In genomic region chr8:120291650-120292049, GRCm38 (mm10) we compare ENCODE assay signal across 11 mouse cellular contexts.
A peak's percentile ranks its signal among the peaks of the same experiment; 100 is the strongest.
DNase-seq lines count a peak whose midpoint lies in the region; ATAC-seq lines count a peak whose summit lies in the region.
"Had no signal": no experiment of that assay in that cellular context is flagged by ENCODE, and none has a peak within 500 bp of the region (broad histone marks: within the 10 kb centered on the region; RNA-seq: fewer than 3 reads in every experiment).

No protein-coding gene starts in this region.

- no peak for ATAC-seq in neural tube, embryonic 11.5 days (ENCODE audit: insufficient read depth, low FRiP score, low TSS enrichment)
- ATAC-seq in kidney, embryonic 16.5 days (ENCODE audit: low FRiP score, low TSS enrichment): no peak
- ATAC-seq: activated CD4-positive, CD25-positive, alpha-beta regulatory T cell, adult 4 months; intestine, embryonic 15.5 days had no signal

- H3K27ac ChIP-seq in limb, embryonic 10.5 days: peak overlapping the region; percentile 86
- peak overlapping the region; percentile 89; the same call in 1 of the 2 replicates for H3K27ac ChIP-seq in neural tube, embryonic 11.5 days (ENCODE audit: low read depth, low read length)
- H3K27ac ChIP-seq in kidney, embryonic 16.5 days (ENCODE audit: low read length): no peak overlapping the region
- H3K27ac ChIP-seq: limb, embryonic 13.5 days had no signal

- no peaks in the 10 kb centered on the region for H3K9me3 ChIP-seq in limb, embryonic 10.5 days (replicated peaks)
- no peaks in the 10 kb centered on the region for H3K9me3 ChIP-seq in neural tube, embryonic 11.5 days (ENCODE audit: control insufficient read depth, low read length)
- no peaks in the 10 kb centered on the region for H3K9me3 ChIP-seq in kidney, embryonic 16.5 days (ENCODE audit: low read length)
- H3K9me3 ChIP-seq: intestine, embryonic 15.5 days; limb, embryonic 13.5 days had no signal

- H3K36me3 ChIP-seq in limb, embryonic 10.5 days: no peaks in the 10 kb centered on the region
- no peaks in the 10 kb centered on the region for H3K36me3 ChIP-seq in neural tube, embryonic 11.5 days (ENCODE audit: control insufficient read depth, insufficient read depth, low read length)
- H3K36me3 ChIP-seq in kidney, embryonic 16.5 days (ENCODE audit: insufficient read depth, low read length): no peaks in the 10 kb centered on the region
- H3K36me3 ChIP-seq: intestine, embryonic 15.5 days; limb, embryonic 13.5 days had no signal

- no peak overlapping the region; the same call in 1 of the 2 replicates for H3K4me2 ChIP-seq in neural tube, embryonic 11.5 days (ENCODE audit: low read depth)
- H3K4me2 ChIP-seq in kidney, embryonic 16.5 days (replicated peaks; ENCODE audit: low read depth, low read length): no peak overlapping the region
- H3K4me2 ChIP-seq: intestine, embryonic 15.5 days; limb, embryonic 13.5 days had no signal

- H3K27me3 ChIP-seq in limb, embryonic 10.5 days (ENCODE audit: low read depth, poor library complexity, severe bottlenecking): peaks cover 9% of the 10 kb centered on the region; the same call in 1 of the 2 replicates
- H3K27me3 ChIP-seq in neural tube, embryonic 11.5 days (ENCODE audit: control insufficient read depth, insufficient read depth, low read length): no peaks in the 10 kb centered on the region
- no peaks in the 10 kb centered on the region for H3K27me3 ChIP-seq in kidney, embryonic 16.5 days (ENCODE audit: insufficient read depth, low read length)
- H3K27me3 ChIP-seq: intestine, embryonic 15.5 days; limb, embryonic 13.5 days had no signal

- H3K9ac ChIP-seq in neural tube, embryonic 11.5 days (ENCODE audit: low read length): 0 out of 2 replicates have a peak overlapping the region, but pooled peaks have one; percentile 28
- no peak overlapping the region for H3K9ac ChIP-seq in kidney, embryonic 16.5 days (replicated peaks; ENCODE audit: low read length)
- H3K9ac ChIP-seq: intestine, embryonic 15.5 days; limb, embryonic 13.5 days had no signal

- H3K4me3 ChIP-seq in limb, embryonic 10.5 days: no peak overlapping the region
- no peak overlapping the region for H3K4me3 ChIP-seq in neural tube, embryonic 11.5 days (ENCODE audit: low read depth, low read length)
- no peak overlapping the region for H3K4me3 ChIP-seq in kidney, embryonic 16.5 days (ENCODE audit: low read length)
- H3K4me3 ChIP-seq: intestine, embryonic 15.5 days; limb, embryonic 13.5 days had no signal

- intact Hi-C loops in left cerebral cortex, postnatal 4 days (cut with DNase I): no loop called here
- intact Hi-C loops in left cerebral cortex, postnatal 36 days (cut with DNase I): no loop called here

- DNase-seq in cerebellum, postnatal 25 days: peak; percentile 62 to 67
- no peak for DNase-seq in cerebellum, adult 9-11 months
- DNase-seq in left cerebral cortex, postnatal 4 days: peak; percentile 60
- no peak for DNase-seq in left cerebral cortex, postnatal 36 days (ENCODE audit: low spot score in 2 of 2)
- no peak for DNase-seq in limb, embryonic 10.5 days (ENCODE audit: low spot score)
- DNase-seq in neural tube, embryonic 11.5 days (ENCODE audit: low spot score): peak; percentile 8
- DNase-seq in kidney, adult 11 months: no peak

- H3K4me1 ChIP-seq in limb, embryonic 10.5 days: peaks cover 94% of the 10 kb centered on the region
- H3K4me1 ChIP-seq in neural tube, embryonic 11.5 days (ENCODE audit: control insufficient read depth, insufficient read depth, low read length): peaks cover 73% of the 10 kb centered on the region
- H3K4me1 ChIP-seq in kidney, embryonic 16.5 days (ENCODE audit: insufficient read depth, low read length): peaks cover 83% of the 10 kb centered on the region

- 85% methylated on average over 9 of the region's 9 CpGs for WGBS in limb, embryonic 10.5 days
- 78% methylated on average over 9 of the region's 9 CpGs for WGBS in neural tube, embryonic 11.5 days
- WGBS in kidney, embryonic 16.5 days: 84% methylated on average over 9 of the region's 9 CpGs

Comparison
In these comparisons a context has a peak if more than half of its experiments do, and no peak if none do; other contexts are left out.
1. DNase-seq: peak in cerebellum, postnatal 25 days (2 of 2), left cerebral cortex, postnatal 4 days (single experiment) and neural tube, embryonic 11.5 days (single experiment); none in cerebellum, adult 9-11 months (single experiment), left cerebral cortex, postnatal 36 days (0 of 2), limb, embryonic 10.5 days (single experiment) and kidney, adult 11 months (single experiment).